Mouse (Mus musculus): Measurements from ENCODE around the gene Pik3r1. TPM values are rescaled to one million over a fixed set of nuclear protein-coding genes. Genes with fewer than 3 reads are reported as not detected.
A peak's percentile ranks its signal among the peaks of the same experiment; 100 is the strongest.

The Pik3r1 gene
- polyA plus RNA-seq, 1 experiment from 2014 or later = 34.1 TPM

- ATAC-seq = no peak
- no peak overlapping the region for H3K9ac ChIP-seq (replicated peaks)
- H3K4me1 ChIP-seq (replicated peaks) = peaks cover 66% of the 10 kb centered on the region
- H3K9me3 ChIP-seq = no peaks in the 10 kb centered on the region
- no peak overlapping the region for H3K4me3 ChIP-seq (replicated peaks)
- H3K27me3 ChIP-seq = peaks cover 7% of the 10 kb centered on the region; the same call in 1 of the 2 replicates
- no peak overlapping the region for H3K27ac ChIP-seq
- H3K4me2 ChIP-seq (replicated peaks) = peak overlapping the region; percentile 9; the same call in 1 of the 2 replicates
- 62% methylated on average over 5 of the region's 5 CpGs for WGBS
- no peaks in the 10 kb centered on the region for H3K36me3 ChIP-seq
Observed at GRCm38 (mm10) chr13:101764111-101764510, 3.9 kb downstream of the Pik3r1 start.

GRCm38 (mm10) chr13:101763676-101764075, 4.3 kb downstream of the Pik3r1 start:
- Histone ChIP-seq H3K4me3 (replicated peaks) (no peak overlapping the region), H3K27ac (no peak overlapping the region), H3K36me3 (no peaks in the 10 kb centered on the region), H3K4me1 (replicated peaks) (peaks cover 68% of the 10 kb centered on the region), H3K4me2 (replicated peaks) (peak overlapping the region; percentile 9; the same call in 1 of the 2 replicates), H3K9me3 (no peaks in the 10 kb centered on the region), H3K9ac (replicated peaks) (no peak overlapping the region), H3K27me3 (peaks cover 7% of the 10 kb centered on the region; the same call in 1 of the 2 replicates)
- no peak for ATAC-seq
- 71% methylated on average over 9 of the region's 9 CpGs for WGBS

- Histone ChIP-seq H3K27me3 (peaks cover 7% of the 10 kb centered on the region; the same call in 1 of the 2 replicates), H3K27ac (no peak overlapping the region), H3K9me3 (no peaks in the 10 kb centered on the region), H3K4me3 (replicated peaks) (no peak overlapping the region), H3K36me3 (peaks cover under 1% of the 10 kb centered on the region; the same call in 1 of the 2 replicates), H3K4me2 (replicated peaks) (no peak overlapping the region), H3K4me1 (replicated peaks) (peaks cover 70% of the 10 kb centered on the region), H3K9ac (replicated peaks) (no peak overlapping the region)
- no peak for ATAC-seq
- WGBS = 85% methylated on average over 5 of the region's 5 CpGs
Observed at GRCm38 (mm10) chr13:101763149-101763548, 4.9 kb downstream of the Pik3r1 start.

- WGBS = 64% methylated on average over 5 of the region's 5 CpGs
- Histone ChIP-seq H3K27ac (no peak overlapping the region), H3K9ac (replicated peaks) (no peak overlapping the region), H3K4me1 (replicated peaks) (peaks cover 78% of the 10 kb centered on the region), H3K4me2 (replicated peaks) (no peak overlapping the region), H3K36me3 (peaks cover 16% of the 10 kb centered on the region), H3K27me3 (peaks cover 7% of the 10 kb centered on the region; the same call in 1 of the 2 replicates), H3K4me3 (replicated peaks) (no peak overlapping the region), H3K9me3 (no peaks in the 10 kb centered on the region)
- no peak for ATAC-seq
Observed at GRCm38 (mm10) chr13:101761617-101762016, 6.4 kb downstream of the Pik3r1 start.

- peaks cover 21% of the 10 kb centered on the region for H3K36me3 ChIP-seq
- no peak overlapping the region for H3K27ac ChIP-seq
- H3K4me2 ChIP-seq (replicated peaks) = no peak overlapping the region
- no peak for ATAC-seq
- H3K9me3 ChIP-seq = no peaks in the 10 kb centered on the region
- H3K9ac ChIP-seq (replicated peaks) = no peak overlapping the region
- WGBS = 81% methylated on average over 3 of the region's 3 CpGs
- peaks cover 75% of the 10 kb centered on the region for H3K4me1 ChIP-seq (replicated peaks)
- H3K4me3 ChIP-seq (replicated peaks) = no peak overlapping the region
- peaks cover 7% of the 10 kb centered on the region; the same call in 1 of the 2 replicates for H3K27me3 ChIP-seq
Observed at GRCm38 (mm10) chr13:101760953-101761352, 7.1 kb downstream of the Pik3r1 start.

- no peak for ATAC-seq
- Histone ChIP-seq H3K9ac (replicated peaks) (no peak overlapping the region), H3K36me3 (peaks cover 24% of the 10 kb centered on the region), H3K4me3 (replicated peaks) (no peak overlapping the region), H3K4me1 (replicated peaks) (peaks cover 67% of the 10 kb centered on the region), H3K4me2 (replicated peaks) (no peak overlapping the region), H3K9me3 (no peaks in the 10 kb centered on the region), H3K27ac (no peak overlapping the region), H3K27me3 (peaks cover 7% of the 10 kb centered on the region; the same call in 1 of the 2 replicates)
- 36% methylated on average over 8 of the region's 8 CpGs for WGBS
Observed at GRCm38 (mm10) chr13:101760001-101760687, 7.9 kb downstream of the Pik3r1 start.

DNA sequence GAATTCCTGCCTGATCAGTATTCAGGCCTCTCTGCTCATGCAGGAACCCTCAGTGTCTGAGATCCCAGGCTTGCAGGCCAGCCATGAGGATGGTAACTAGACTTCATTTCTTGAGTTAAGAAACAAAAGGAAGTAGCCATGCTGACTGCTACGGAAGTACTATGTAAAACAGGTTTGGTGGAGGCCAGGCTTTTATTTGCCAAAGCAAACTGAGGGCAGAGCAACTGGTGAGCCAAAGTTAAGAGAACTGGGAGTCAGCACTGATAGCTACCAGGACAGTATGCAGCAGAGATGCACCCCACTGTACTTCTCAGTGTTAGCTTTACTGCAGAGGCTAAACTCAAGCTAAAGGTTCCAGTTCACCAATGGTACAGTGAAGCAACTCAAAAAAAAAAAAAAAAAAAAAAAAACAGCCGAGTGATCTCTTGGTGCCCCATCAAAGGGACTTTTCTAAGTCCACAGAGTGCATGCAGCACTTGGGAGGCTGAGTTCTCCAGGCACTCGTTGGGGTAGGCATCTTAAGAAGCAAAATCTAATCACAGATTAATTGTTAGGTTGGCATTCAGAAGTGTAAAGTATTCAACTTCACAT, 8.6 kb downstream of the Pik3r1 start:
- Histone ChIP-seq H3K9ac (replicated peaks) (no peak overlapping the region), H3K4me2 (replicated peaks) (no peak overlapping the region), H3K9me3 (no peaks in the 10 kb centered on the region), H3K27me3 (peaks cover 7% of the 10 kb centered on the region; the same call in 1 of the 2 replicates), H3K4me1 (replicated peaks) (peaks cover 63% of the 10 kb centered on the region), H3K36me3 (peaks cover 24% of the 10 kb centered on the region), H3K27ac (no peak overlapping the region), H3K4me3 (replicated peaks) (no peak overlapping the region)
- 16% methylated on average over 3 of the region's 3 CpGs for WGBS
- no peak for ATAC-seq

GRCm38 (mm10) chr13:101757801-101758422, 10.1 kb downstream of the Pik3r1 start:
- Histone ChIP-seq H3K27ac (no peak overlapping the region), H3K4me2 (replicated peaks) (no peak overlapping the region), H3K9ac (replicated peaks) (no peak overlapping the region), H3K9me3 (no peaks in the 10 kb centered on the region), H3K27me3 (0 out of 2 replicates have a peak, but pooled peaks cover 5% of the 10 kb centered on the region), H3K36me3 (peaks cover 28% of the 10 kb centered on the region), H3K4me1 (replicated peaks) (peaks cover 57% of the 10 kb centered on the region), H3K4me3 (replicated peaks) (no peak overlapping the region)
- ATAC-seq = no peak
- 78% methylated on average over 22 of the region's 22 CpGs for WGBS

DNA sequence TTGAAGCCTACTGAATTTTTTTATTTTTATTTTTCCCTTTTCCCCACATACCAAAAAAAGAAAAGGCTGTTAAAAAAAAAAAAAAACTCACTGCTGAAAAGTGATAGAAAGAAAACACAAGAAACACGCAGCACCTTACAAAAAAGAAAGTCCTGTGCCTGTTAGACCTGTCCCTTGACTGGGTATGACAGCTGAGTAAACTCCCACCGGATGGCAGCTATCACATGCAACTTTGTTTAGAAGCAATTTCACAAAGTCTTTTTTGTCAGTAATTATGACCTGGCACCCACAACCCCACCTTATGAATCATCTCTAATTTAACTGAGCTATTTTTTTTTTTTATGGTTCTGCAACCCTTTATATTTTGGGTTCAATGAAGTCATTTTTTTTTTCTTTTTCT, 12.8 kb downstream of the Pik3r1 start:
- Histone ChIP-seq H3K27me3 (no peaks in the 10 kb centered on the region), H3K9ac (replicated peaks) (no peak overlapping the region), H3K27ac (no peak overlapping the region), H3K36me3 (peaks cover 28% of the 10 kb centered on the region), H3K9me3 (no peaks in the 10 kb centered on the region), H3K4me2 (replicated peaks) (no peak overlapping the region), H3K4me3 (replicated peaks) (no peak overlapping the region), H3K4me1 (replicated peaks) (peaks cover 41% of the 10 kb centered on the region)
- no peak for ATAC-seq
- WGBS = 82% methylated on average over 2 of the region's 2 CpGs

- Histone ChIP-seq H3K4me2 (replicated peaks) (no peak overlapping the region), H3K4me3 (replicated peaks) (no peak overlapping the region), H3K27me3 (no peaks in the 10 kb centered on the region), H3K27ac (no peak overlapping the region), H3K9ac (replicated peaks) (no peak overlapping the region), H3K36me3 (peaks cover 28% of the 10 kb centered on the region), H3K4me1 (replicated peaks) (peaks cover 25% of the 10 kb centered on the region), H3K9me3 (no peaks in the 10 kb centered on the region)
- no peak for ATAC-seq
- 80% methylated on average over 6 of the region's 6 CpGs for WGBS
Observed at GRCm38 (mm10) chr13:101753639-101754038, 14.4 kb downstream of the Pik3r1 start.

DNA sequence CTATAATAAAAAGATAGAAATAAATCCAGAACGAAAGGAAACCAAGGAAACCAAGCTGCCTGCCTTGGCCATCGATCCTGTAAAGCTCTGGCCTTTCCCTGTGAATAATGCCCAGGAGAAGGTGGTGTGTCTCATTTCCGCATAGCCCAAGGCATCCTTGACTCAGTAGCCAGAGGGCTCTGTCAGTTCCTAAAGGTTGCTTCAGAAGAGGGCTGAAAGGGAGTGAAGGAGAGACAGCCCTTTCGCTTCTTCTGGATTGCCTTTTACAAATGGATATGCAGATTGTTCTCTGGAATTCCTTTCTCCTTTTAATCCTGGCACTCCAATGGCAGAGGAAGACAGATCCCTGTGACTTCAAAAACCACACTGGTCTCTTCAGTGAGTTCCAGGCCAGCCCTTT, 16.2 kb downstream of the Pik3r1 start:
- no peak for ATAC-seq
- Histone ChIP-seq H3K4me1 (replicated peaks) (0 out of 2 replicates have a peak, but pooled peaks cover 13% of the 10 kb centered on the region), H3K36me3 (peaks cover 15% of the 10 kb centered on the region), H3K9ac (replicated peaks) (no peak overlapping the region), H3K27ac (no peak overlapping the region), H3K9me3 (no peaks in the 10 kb centered on the region), H3K4me3 (replicated peaks) (no peak overlapping the region), H3K4me2 (replicated peaks) (no peak overlapping the region), H3K27me3 (no peaks in the 10 kb centered on the region)
- WGBS = 58% methylated on average over 4 of the region's 4 CpGs

GRCm38 (mm10) chr13:101746012-101746595, 21.9 kb downstream of the Pik3r1 start:
- Histone ChIP-seq H3K36me3 (no peaks in the 10 kb centered on the region), H3K27me3 (no peaks in the 10 kb centered on the region), H3K9me3 (no peaks in the 10 kb centered on the region), H3K4me2 (replicated peaks) (no peak overlapping the region), H3K4me3 (replicated peaks) (no peak overlapping the region), H3K4me1 (replicated peaks) (no peaks in the 10 kb centered on the region), H3K9ac (replicated peaks) (no peak overlapping the region), H3K27ac (no peak overlapping the region)
- 89% methylated on average over 8 of the region's 8 CpGs for WGBS
- no peak for ATAC-seq
